Mouse (Mus musculus) adrenal gland, adult 18-20 months (tissue): ENCODE results near the gene Prrt1. TPM values are rescaled to one million over a fixed set of nuclear protein-coding genes. Genes with fewer than 3 reads are reported as not detected.

Experiments used
- DNase-seq, 2 experiments: peaks; one replicate each; pipeline ENCODE4 v3.0.0; 2021 to 2022; ENCODE audit warnings: low spot score in 2 of 2
- total RNA-seq, 2 experiments: library from RNA; stranded (reverse); gene quantifications; 1 replicate in 1 of 2; 2 replicates in 1 of 2; pipeline ENCODE4 v1.2.3; 2021

The Prrt1 gene
- total RNA-seq, 2 experiments from 2014 or later: 10.4 to 17.9 TPM

GRCm38 (mm10) chr17:34646906-34647787, 17.8 kb downstream of the Prrt1 start, which contains the start of gene Atf6b:
Gene Atf6b (plus strand): TSS chr17:34647146.
- DNase-seq: peak; percentile 80 to 81

GRCm38 (mm10) chr17:34648141-34648890, 19.0 kb downstream of the Prrt1 start:
- DNase-seq: no peak

GRCm38 (mm10) chr17:34649106-34649864, 20.0 kb downstream of the Prrt1 start:
- DNase-seq: no peak

DNA sequence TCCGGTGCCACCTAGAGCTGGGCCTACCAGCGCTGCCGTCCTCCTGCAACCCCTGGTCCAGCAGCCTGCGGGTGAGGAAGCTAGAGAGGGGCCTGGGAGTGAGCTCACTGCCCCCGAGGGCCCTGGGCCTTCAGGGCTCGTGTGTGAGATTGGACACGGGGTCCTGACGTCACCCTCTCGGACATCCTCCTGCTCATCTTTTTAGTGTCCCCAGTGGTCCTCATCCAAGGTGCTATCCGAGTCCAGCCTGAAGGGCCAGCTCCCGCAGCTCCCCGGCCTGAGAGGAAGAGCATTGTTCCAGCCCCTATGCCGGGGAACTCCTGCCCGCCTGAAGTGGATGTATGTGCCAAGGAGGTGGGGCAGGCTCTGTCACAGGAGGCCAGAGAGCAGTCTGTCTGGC, 21.4 kb downstream of the Prrt1 start:
- no peak for DNase-seq

- DNase-seq: no peak
Measured at GRCm38 (mm10) chr17:34651507-34652221, 22.3 kb downstream of the Prrt1 start.

GRCm38 (mm10) chr17:34652546-34652945, 23.2 kb downstream of the Prrt1 start:
- DNase-seq: no peak

GRCm38 (mm10) chr17:34652985-34653384, 23.7 kb downstream of the Prrt1 start:
- no peak for DNase-seq

DNA sequence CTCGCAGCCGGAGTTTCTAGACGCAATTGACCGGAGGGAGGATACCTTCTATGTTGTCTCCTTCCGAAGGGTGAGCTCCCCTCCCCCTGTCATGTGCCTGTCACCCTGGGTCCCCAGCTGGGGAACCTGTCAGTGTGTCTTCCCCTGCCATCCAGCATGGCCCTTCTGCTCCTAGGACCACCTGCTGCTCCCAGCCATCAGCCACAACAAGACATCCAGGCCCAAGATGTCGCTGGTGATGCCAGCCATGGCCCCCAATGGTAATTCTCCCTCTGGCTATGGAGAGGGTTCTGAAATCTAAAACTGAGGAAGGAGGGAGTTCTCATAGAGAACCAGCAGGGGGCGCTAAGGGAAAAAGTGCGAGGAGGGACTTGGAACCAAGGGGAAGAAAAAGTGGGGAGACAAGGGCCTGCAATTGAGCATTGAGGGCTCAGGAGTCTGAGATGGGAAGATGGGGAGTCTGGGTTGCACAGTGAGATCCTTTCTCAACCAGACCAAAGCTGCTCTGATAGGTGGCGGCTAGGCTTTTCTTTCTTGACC, 24.5 kb downstream of the Prrt1 start:
- peak; percentile 64 to 73 for DNase-seq

- no peak for DNase-seq
Measured at GRCm38 (mm10) chr17:34654392-34654791, 25.1 kb downstream of the Prrt1 start.

DNA sequence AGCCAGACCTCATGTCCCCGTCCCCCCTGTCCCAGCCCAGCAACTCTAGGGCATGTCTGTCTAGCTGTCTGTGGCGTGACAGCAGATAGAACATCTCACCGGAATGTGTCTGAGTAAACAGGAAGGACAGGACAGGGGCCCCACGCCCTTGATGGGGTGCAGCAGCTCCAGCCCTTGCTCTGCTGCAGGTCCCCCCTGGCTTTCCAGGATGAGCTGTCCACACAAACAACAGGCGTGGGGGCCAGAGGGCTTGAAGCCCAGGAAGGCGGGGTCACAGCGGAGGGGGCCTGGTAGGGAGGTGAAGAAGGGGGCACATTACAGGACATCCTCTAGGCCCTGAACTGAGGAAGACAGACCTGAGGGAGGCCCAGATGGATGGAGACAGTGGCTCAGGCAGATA, 25.8 kb downstream of the Prrt1 start:
- DNase-seq: no peak

DNA sequence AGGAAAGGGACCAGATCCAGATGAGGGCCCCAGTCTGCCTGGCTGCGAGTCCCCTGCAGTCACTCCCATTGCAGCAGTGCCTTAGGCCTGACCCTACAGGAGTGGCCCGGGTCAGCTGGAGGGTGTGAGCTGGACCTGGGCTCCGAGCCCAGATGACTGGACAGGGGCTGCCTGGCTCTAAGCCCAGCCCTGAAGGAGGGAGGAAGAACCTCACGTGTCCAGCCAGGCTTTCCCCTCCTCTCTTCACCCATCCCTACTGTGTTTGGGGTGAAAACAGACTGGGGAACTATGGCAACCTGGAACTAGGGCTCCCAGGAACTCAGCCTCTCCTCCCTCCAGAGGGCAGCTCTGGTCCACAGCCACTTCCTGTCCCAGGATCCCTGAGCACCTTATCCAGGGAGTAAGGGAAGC, 26.3 kb downstream of the Prrt1 start:
- DNase-seq: peak; percentile 67 to 78

- DNase-seq: no peak
Measured at GRCm38 (mm10) chr17:34656666-34657065, 27.3 kb downstream of the Prrt1 start.

DNA sequence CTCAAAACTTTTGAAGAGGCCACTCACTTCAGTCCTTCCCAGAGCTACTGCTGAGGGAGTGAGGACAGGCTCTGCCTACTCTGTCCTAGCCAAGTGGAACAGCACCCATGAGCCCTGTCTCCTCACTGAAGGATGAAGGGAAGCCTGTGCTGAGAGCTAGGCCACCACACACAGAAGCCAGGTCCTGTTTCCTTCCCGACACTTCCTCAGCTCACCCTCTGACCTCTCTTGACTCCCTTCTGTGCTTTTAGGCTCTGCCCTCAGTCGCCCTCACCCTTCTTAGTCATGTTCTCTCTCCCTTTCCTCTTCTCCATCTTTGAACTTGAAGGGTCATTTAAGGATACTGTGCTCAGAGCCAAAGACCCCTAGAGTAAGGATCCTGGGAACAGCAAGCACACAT, 27.9 kb downstream of the Prrt1 start:
- DNase-seq: no peak

DNA sequence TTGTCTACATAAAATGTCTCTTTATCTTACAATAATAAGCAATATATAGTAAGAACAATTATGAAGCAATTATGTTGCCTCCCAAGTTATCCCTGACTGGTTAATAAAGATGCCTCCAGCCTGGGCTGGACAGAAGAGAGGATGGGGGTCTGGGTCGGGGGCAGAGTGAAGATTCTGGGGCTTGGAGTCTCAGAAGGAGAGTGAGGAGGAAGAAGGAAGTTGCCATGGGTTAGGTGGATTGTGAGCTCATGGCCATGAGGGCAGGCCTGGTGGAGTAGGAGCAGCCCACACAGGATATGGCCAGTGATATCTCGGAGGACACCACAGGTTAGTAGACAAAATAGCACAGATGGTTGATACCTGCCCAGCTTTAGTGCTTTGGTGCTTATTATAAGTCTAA, 28.8 kb downstream of the Prrt1 start:
- no peak for DNase-seq

GRCm38 (mm10) chr17:34658591-34658990, 29.3 kb downstream of the Prrt1 start:
- no peak for DNase-seq

DNA sequence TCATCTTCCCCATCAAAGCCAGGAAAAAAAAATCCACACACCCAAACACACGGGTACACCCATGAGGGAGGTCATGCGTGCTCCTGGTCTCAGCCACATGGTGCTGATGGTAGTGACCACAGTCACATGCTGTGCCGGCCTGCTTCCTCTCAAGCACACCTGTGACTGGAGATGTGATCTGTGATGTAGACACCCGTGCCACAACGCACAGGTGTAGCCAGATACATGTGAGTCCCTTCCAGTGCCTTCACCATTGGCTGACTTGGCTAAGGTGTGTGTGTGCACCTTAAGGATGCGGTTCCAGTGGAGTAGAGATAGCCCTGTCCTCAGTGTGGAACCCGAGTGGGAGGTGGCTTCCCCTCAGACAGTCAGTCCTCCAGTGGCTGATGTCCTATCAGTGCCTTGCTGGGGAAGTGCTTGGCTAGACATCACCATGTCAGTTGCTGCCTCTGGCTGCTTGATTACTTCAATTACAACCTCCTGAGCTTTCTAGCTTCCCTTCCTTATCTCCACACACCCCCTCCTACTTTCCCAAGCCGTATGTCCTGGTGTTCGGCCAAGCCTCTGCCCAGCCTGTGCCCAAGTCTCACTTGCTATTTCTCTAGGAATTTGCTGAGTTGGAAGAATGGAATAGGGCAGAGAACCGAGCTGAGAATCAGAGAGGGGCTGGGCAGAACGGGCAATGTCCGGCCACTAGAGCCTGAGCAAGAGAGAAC, 30.0 kb downstream of the Prrt1 start:
- DNase-seq: no peak

DNA sequence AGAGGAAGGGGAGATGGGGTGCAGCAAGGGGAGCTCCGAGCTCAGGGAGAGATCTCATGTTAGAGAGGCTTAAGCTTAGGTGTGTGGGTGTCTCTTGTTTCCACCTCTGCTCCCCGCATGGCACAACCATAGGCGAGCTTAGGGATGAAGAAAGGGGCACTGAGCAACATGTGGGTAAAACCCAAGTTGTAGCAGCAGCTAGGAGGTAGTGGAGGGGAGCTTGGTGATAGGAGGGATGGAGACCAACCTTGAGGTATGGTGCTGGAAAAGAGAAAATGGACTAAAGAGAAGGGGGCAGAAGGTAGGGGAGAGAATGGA, 30.5 kb downstream of the Prrt1 start:
- no peak for DNase-seq

DNA sequence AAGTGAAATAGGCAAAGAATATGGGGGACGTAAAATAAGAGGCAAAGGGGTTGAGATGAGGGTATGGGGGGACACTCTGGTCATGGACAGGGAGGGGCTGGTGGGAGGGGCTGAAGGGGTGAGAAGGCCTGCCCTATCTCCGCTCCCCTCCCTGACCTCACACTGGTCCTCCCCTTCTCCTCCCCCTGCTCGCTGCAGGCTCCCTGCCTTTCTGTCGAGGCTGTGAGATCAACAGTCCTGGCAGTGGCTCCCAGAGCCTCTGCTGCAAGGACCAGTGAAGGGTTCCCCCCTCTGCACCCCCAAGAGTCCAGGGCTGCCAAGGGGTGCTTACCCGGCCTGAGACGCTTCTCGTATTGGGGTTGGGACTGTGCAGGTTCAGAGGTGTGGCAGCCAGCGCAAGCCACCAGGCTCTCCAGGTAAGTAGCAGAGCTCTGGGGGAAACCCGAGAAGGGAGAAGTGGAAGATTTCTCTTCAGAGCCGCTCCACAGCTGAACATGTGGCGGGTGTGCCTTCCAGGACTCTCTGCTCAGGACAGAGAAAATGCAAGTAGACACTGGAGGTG, 31.0 kb downstream of the Prrt1 start:
- no peak for DNase-seq

DNA sequence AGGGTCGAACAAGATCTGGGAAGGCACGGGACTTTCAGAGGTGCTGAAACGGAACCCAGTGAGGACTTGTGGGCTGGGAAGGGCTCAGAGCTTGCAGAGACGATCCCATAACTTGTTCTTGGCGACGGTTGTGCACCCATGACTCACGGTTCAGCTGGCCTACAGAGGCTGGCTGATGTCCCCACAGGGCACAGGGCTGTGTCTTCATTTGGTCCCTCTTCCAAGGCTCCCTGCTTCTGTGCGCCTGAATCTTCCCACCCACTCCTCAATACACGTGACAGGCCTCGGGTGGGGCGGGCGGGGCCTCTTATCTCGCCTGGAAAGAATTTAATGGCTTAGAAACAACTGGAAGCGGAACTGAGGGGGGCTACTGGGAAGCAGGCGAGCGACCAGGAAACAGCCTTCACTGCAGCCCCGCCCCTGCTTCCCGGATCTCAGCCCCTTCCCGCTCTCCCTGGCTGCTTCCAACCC, 31.8 kb downstream of the Prrt1 start:
- DNase-seq: no peak

- no peak for DNase-seq
Measured at GRCm38 (mm10) chr17:34662468-34662867, 33.1 kb downstream of the Prrt1 start.
